Mouse (Mus musculus) left cerebral cortex, postnatal 25 days (tissue): ENCODE data around the gene Atf7ip. TPM values are rescaled to one million over a fixed set of nuclear protein-coding genes. Genes with fewer than 3 reads are reported as not detected.

Source experiments
- DNase-seq, 2 experiments: peaks; one replicate each; pipeline ENCODE4 v3.0.0; 2022; ENCODE audit warnings: low spot score in 2 of 2, mixed read lengths in 1 of 2
- intact Hi-C: fragments of 180-260 bp; cut with DNase I; formaldehyde crosslinking; loops from one replicate; pipeline ENCODE4 v1.15.1; 2025
- total RNA-seq, 2 experiments: library from RNA; stranded (reverse); gene quantifications; 2 replicates each; pipeline ENCODE4 v1.2.3; 2021

Gene Atf7ip
- total RNA-seq, 2 experiments from 2014 or later, result 108 to 125 TPM

- no peak for DNase-seq
- intact Hi-C loops, result loop anchor here (5.0 kb wide), 1 partner anchor 192 kb away; no protein-coding TSS in a partner anchor
Measured at GRCm38 (mm10) chr6:136614156-136614555, 108.2 kb downstream of the Atf7ip start.

GRCm38 (mm10) chr6:136620361-136621139, 114.6 kb downstream of the Atf7ip start:
- intact Hi-C loops, result loop anchor here (2.0 kb wide), 2 partner anchors 102 to 122 kb away; no protein-coding TSS in a partner anchor
- DNase-seq, result peak; percentile 81 to 87

GRCm38 (mm10) chr6:136625421-136625820, 119.5 kb downstream of the Atf7ip start:
- no peak for DNase-seq
- intact Hi-C loops, result no loop called here

- intact Hi-C loops, result no loop called here
- no peak for DNase-seq
Measured at GRCm38 (mm10) chr6:136629639-136630038, 123.7 kb downstream of the Atf7ip start.

- intact Hi-C loops, result no loop called here
- DNase-seq, result no peak
Measured at GRCm38 (mm10) chr6:136631519-136631918, 125.6 kb downstream of the Atf7ip start.

GRCm38 (mm10) chr6:136631945-136632534, 126.1 kb downstream of the Atf7ip start:
- no peak for DNase-seq
- intact Hi-C loops, result no loop called here

GRCm38 (mm10) chr6:136633154-136633553, 127.2 kb downstream of the Atf7ip start:
- no peak for DNase-seq
- intact Hi-C loops, result no loop called here

GRCm38 (mm10) chr6:136633719-136634118, 127.8 kb downstream of the Atf7ip start:
- no peak for DNase-seq
- intact Hi-C loops, result no loop called here

GRCm38 (mm10) chr6:136634982-136635381, 129.0 kb downstream of the Atf7ip start:
- DNase-seq, result no peak
- intact Hi-C loops, result loop anchor here (5.0 kb wide), 1 partner anchor 107 kb away; no protein-coding TSS in a partner anchor

GRCm38 (mm10) chr6:136644171-136644570, 138.2 kb downstream of the Atf7ip start:
- no peak for DNase-seq
- intact Hi-C loops, result no loop called here

- intact Hi-C loops, result no loop called here
- DNase-seq, result no peak
Measured at GRCm38 (mm10) chr6:136645754-136646153, 139.8 kb downstream of the Atf7ip start.

GRCm38 (mm10) chr6:136646207-136646606, 140.2 kb downstream of the Atf7ip start:
- no peak for DNase-seq
- intact Hi-C loops, result no loop called here

- DNase-seq, result no peak
- intact Hi-C loops, result no loop called here
Measured at GRCm38 (mm10) chr6:136647455-136647861, 141.5 kb downstream of the Atf7ip start.

- intact Hi-C loops, result no loop called here
- DNase-seq, result no peak
Measured at GRCm38 (mm10) chr6:136650664-136651063, 144.7 kb downstream of the Atf7ip start.

- DNase-seq, result no peak
Measured at GRCm38 (mm10) chr6:136653331-136653730, 147.4 kb downstream of the Atf7ip start.

GRCm38 (mm10) chr6:136654470-136654869, 148.5 kb downstream of the Atf7ip start:
- DNase-seq, result no peak
- intact Hi-C loops, result no loop called here

More at GRCm38 (mm10) chr6:136653331-136653730, 147.4 kb downstream of the Atf7ip start:
- intact Hi-C loops, result no loop called here

- intact Hi-C loops, result no loop called here
- no peak for DNase-seq
Measured at GRCm38 (mm10) chr6:136655786-136656185, 149.8 kb downstream of the Atf7ip start.

GRCm38 (mm10) chr6:136658303-136658702, 152.3 kb downstream of the Atf7ip start:
- intact Hi-C loops, result no loop called here

GRCm38 (mm10) chr6:136659226-136659625, 153.3 kb downstream of the Atf7ip start:
- intact Hi-C loops, result no loop called here
- DNase-seq, result no peak

More at GRCm38 (mm10) chr6:136658303-136658702, 152.3 kb downstream of the Atf7ip start:
- no peak for DNase-seq
